Mouse (Mus musculus) cerebellum, adult 2 months (tissue): ENCODE measurements around the gene Ak8.

Experiments
- CTCF ChIP-seq: fragments of 200-500 bp; IDR thresholded peaks from 2 replicates; pipeline ENCODE4 v1.5.1; 2011; ENCODE audit warnings: low read depth, mild to moderate bottlenecking, control low read depth, low read length, moderate library complexity, borderline replicate concordance; ENCODE audit not compliant: insufficient read depth
- POLR2A ChIP-seq: fragments of 200-500 bp; IDR thresholded peaks from 2 replicates; pipeline ENCODE4 v1.6.1; 2011; ENCODE audit warnings: low read length, control low read depth, borderline replicate concordance; ENCODE audit not compliant: insufficient read depth

GRCm38 (mm10) chr2:28810260-28811013 lies 110.5 kb downstream of the Ak8 start:
- TF ChIP-seq POLR2A (no peak), CTCF (no peak)
